Mouse (Mus musculus): ENCODE results near the gene Coq10b.

DNA sequence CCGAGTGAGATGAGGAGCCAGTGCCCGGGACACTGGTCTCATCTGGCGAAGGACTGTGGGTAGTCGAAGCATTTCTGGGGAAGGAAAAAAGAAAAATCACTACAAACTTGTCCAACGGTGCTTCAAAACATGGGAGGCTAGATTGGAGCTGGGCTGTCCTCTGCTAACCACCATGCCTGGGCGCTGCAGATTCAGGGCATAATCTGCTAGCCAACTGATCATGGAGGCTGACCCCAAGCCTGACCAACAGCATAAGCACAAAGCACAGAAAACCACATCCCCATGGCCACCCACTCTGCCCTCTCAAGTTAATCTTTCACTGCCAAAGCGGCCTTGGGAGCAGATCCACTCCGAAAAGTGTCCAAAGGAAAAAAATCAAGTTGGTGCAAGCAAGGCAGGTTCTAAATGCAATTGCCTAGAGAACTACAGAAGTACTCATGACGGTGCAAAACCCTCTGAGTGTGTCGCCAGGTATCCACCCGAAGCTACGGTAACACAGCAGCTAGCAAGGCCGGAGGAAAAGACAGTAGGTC lies 34.4 kb downstream of the Coq10b start:
- TF ChIP-seq CTCF (IDR thresholded peaks at IDR 0.05; ENCODE audit: low read depth), result no peak
- no peak for TF ChIP-seq EP300 (IDR thresholded peaks at IDR 0.05; ENCODE audit: low read depth)

Measured in liver, postnatal 0 days (tissue).